In the genomic region with DNA sequence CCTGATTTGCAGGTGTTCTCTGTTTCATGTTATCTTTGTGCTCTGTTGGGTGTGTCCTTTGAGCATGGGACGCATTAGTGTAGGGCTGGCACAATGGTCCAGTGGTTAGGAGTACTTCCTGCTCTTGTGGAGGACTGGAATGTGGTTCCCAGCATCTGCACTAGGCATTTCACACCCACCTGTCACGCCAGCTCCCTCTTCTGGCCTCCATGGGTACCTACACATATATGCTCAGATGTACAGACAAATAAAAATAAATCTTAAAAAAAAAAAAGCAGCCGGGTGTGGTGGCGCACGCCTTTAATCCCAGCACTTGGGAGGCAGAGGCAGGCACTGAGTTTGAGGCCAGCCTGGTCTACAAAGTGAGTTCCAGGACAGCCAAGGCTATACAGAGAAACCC, we compare ENCODE assay signal across 31 mouse cellular contexts. TPM values are rescaled to one million over a fixed set of nuclear protein-coding genes. Genes with fewer than 3 reads are reported as not detected.
A peak's percentile ranks its signal among the peaks of the same experiment; 100 is the strongest.
DNase-seq lines count a peak whose midpoint lies in the region; TF ChIP-seq lines count a peak whose summit lies in the region.
"Had no signal": no experiment of that assay in that cellular context is flagged by ENCODE, and none has a peak within 500 bp of the region (broad histone marks: within the 10 kb centered on the region; RNA-seq: fewer than 3 reads in every experiment).

No protein-coding gene starts in this region.

- no peak overlapping the region for H3K9ac ChIP-seq in MEL (ENCODE audit: control insufficient read depth, low read depth, low read length, poor library complexity, severe bottlenecking)
- H3K9ac ChIP-seq: heart, embryonic 12.5 days; hindbrain, embryonic 15.5 days; kidney, embryonic 15.5 days; midbrain, embryonic 13.5 days; stomach, embryonic 15.5 days had no signal

- TF ChIP-seq CTCF in layer of hippocampus, adult 2 months (conservative IDR thresholded peaks at IDR 0.05): peak; percentile 21
- peak; percentile 37 for TF ChIP-seq CTCF in E14TG2a.4 (conservative IDR thresholded peaks at IDR 0.05; ENCODE audit: low read length)
- TF ChIP-seq CTCF in MEL (IDR thresholded peaks at IDR 0.05 in 2 of 3, conservative IDR thresholded peaks at IDR 0.05 in 1 of 3; ENCODE audit: control insufficient read depth in 1 of 3, insufficient read depth in 1 of 3, low read depth in 2 of 3, low read length in 3 of 3, poor library complexity in 1 of 3, severe bottlenecking in 1 of 3): peak in 2 of 3 experiments; percentile 28 to 35; a peak in 5 of 6 replicates

- H3K4me1 ChIP-seq in E14TG2a.4 (replicated peaks; ENCODE audit: low read depth, low read length) (no peaks in the 10 kb centered on the region), MEL (ENCODE audit: control insufficient read depth in 1 of 2, insufficient read depth in 2 of 2, low read length in 2 of 2) (no peaks in the 10 kb centered on the region)
- H3K4me1 ChIP-seq: heart, embryonic 12.5 days; hindbrain, embryonic 10.5 days; hindbrain, embryonic 15.5 days; kidney, embryonic 15.5 days; megakaryocyte, embryonic 14.5 days; midbrain, embryonic 13.5 days; stomach, embryonic 15.5 days had no signal

- intact Hi-C loops in heart, postnatal 36 days (cut with DNase I): no loop called here
- intact Hi-C loops in left cerebral cortex, postnatal 14 days (cut with DNase I): no loop called here

- H3K27me3 ChIP-seq in E14TG2a.4 (ENCODE audit: insufficient read depth, low read length) (no peaks in the 10 kb centered on the region), MEL (ENCODE audit: control insufficient read depth in 1 of 2, insufficient read depth in 2 of 2, low read length in 2 of 2) (peaks cover 0 to 4% of the 10 kb centered on the region in 2 experiments; a peak in 1 of 4 replicates)
- H3K27me3 ChIP-seq: heart, embryonic 12.5 days; hindbrain, embryonic 15.5 days; kidney, embryonic 15.5 days; midbrain, embryonic 13.5 days; stomach, embryonic 15.5 days had no signal

- peaks cover 5% of the 10 kb centered on the region; the same call in 1 of the 2 replicates for H3K9me3 ChIP-seq in E14TG2a.4 (ENCODE audit: low read length)
- H3K9me3 ChIP-seq in MEL (replicated peaks; ENCODE audit: insufficient read depth, low read length): no peaks in the 10 kb centered on the region
- H3K9me3 ChIP-seq: hindbrain, embryonic 15.5 days; stomach, embryonic 15.5 days had no signal

- no peaks in the 10 kb centered on the region for H3K79me2 ChIP-seq in MEL (ENCODE audit: control insufficient read depth, insufficient read depth, low read length, poor library complexity)

- no peak overlapping the region for H3K27ac ChIP-seq in layer of hippocampus, adult 2 months
- no peak overlapping the region for H3K27ac ChIP-seq in MEL (ENCODE audit: control insufficient read depth, low read depth, low read length)
- H3K27ac ChIP-seq: hindbrain, embryonic 10.5 days; hindbrain, embryonic 15.5 days; kidney, embryonic 15.5 days; midbrain, embryonic 13.5 days; stomach, embryonic 15.5 days had no signal

- TF ChIP-seq EP300 in MEL (IDR thresholded peaks at IDR 0.05; ENCODE audit: low read depth in 1 of 2, low read length in 2 of 2): no peak

- TF ChIP-seq POLR2A in MEL (IDR thresholded peaks at IDR 0.05; ENCODE audit: control insufficient read depth in 1 of 2, insufficient read depth in 1 of 2, low read depth in 1 of 2, low read length in 2 of 2, poor library complexity in 1 of 2): no peak

- DNase-seq in heart, adult 11 months: peak; percentile 80
- no peak for DNase-seq in heart, postnatal 36 days
- no peak for DNase-seq in layer of hippocampus, adult 2 months (ENCODE audit: low spot score in 2 of 2)
- no peak for DNase-seq in layer of hippocampus, postnatal 10 days (ENCODE audit: low spot score in 2 of 2)
- DNase-seq in MEL (ENCODE audit: low read depth, low spot score): peak; percentile 27
- DNase-seq in urinary bladder, postnatal 25 days (ENCODE audit: low spot score): no peak
- DNase-seq in left cerebral cortex, postnatal 14 days (ENCODE audit: low spot score in 2 of 2): no peak
- DNase-seq: adrenal gland, adult 2 months; adrenal gland, postnatal 36 days; cerebellum, adult 8-10 months; cerebellum, postnatal 36 days; gastrocnemius, postnatal 25 days; heart, adult 18-20 months; kidney, postnatal 36 days; layer of hippocampus, postnatal 36 days; liver; right cerebral cortex, postnatal 14 days; thymus, postnatal 25 days had no signal

- H3K4me3 ChIP-seq in layer of hippocampus, adult 2 months: no peak overlapping the region
- H3K4me3 ChIP-seq in E14TG2a.4 (replicated peaks; ENCODE audit: low read length): no peak overlapping the region
- H3K4me3 ChIP-seq in MEL (ENCODE audit: control insufficient read depth in 1 of 2, insufficient read depth in 1 of 2, low read depth in 2 of 2, low read length in 2 of 2): no peak overlapping the region
- H3K4me3 ChIP-seq: heart, embryonic 12.5 days; hindbrain, embryonic 10.5 days; hindbrain, embryonic 15.5 days; kidney, embryonic 15.5 days; megakaryocyte, embryonic 14.5 days; midbrain, embryonic 13.5 days; stomach, embryonic 15.5 days had no signal

- peak; percentile 28 for TF ChIP-seq RAD21 in MEL (IDR thresholded peaks at IDR 0.05; ENCODE audit: low read depth, low read length)

- H3K36me3 ChIP-seq in E14TG2a.4 (ENCODE audit: insufficient read depth, low read length) (no peaks in the 10 kb centered on the region), MEL (ENCODE audit: control insufficient read depth in 1 of 2, insufficient read depth in 2 of 2, low read length in 2 of 2) (no peaks in the 10 kb centered on the region)
- H3K36me3 ChIP-seq: hindbrain, embryonic 10.5 days; hindbrain, embryonic 15.5 days; kidney, embryonic 15.5 days; midbrain, embryonic 13.5 days; stomach, embryonic 15.5 days had no signal

TF ChIP-seq in MEL, 35 proteins besides CTCF, POLR2A, EP300 and RAD21:
- TF ChIP-seq MXI1 (IDR thresholded peaks at IDR 0.05; ENCODE audit: low read depth, low read length) (no peak), SMC3 (IDR thresholded peaks at IDR 0.05; ENCODE audit: low read depth, low read length) (0 out of 2 replicates have a peak, but pooled peaks have one; percentile 9)
TF ChIP-seq in MEL: peak in this region for 1.

RNA-seq across cellular contexts. Expression of a gene that starts 15.2 kb away (rescaled TPM):
- total RNA-seq in heart, postnatal 36 days (2021): 1 to 10 TPM; 1.3 to 1.7 TPM
- total RNA-seq in layer of hippocampus, adult 2 months (2021): 100 to 1,000 TPM; 159 to 177 TPM
- 100 to 1,000 TPM; 119 to 121 TPM for total RNA-seq in layer of hippocampus, postnatal 10 days (2021)
- not detected in 2 replicates for total RNA-seq in MEL (2012; rRNA removed)
- polyA plus RNA-seq in MEL (2012; ENCODE audit: insufficient read depth in 1 of 2, insufficient read length in 2 of 2, low read depth in 1 of 2, low replicate concordance in 2 of 2, missing spikeins in 1 of 2): not detected
- 100 to 1,000 TPM; 101 to 120 TPM for total RNA-seq in left cerebral cortex, postnatal 14 days (2021)
- total RNA-seq: gastrocnemius, adult 18-20 months; gastrocnemius, postnatal 25 days; monocyte, adult 5-6 weeks had no signal
- polyA plus RNA-seq: activated CD4-positive, CD25-positive, alpha-beta regulatory T cell, adult 4 months; CD4-positive, CD25-positive, alpha-beta regulatory T cell, adult 4 months; liver, embryonic 16.5 days had no signal

RNA-seq across cellular contexts. Expression of a gene that starts 30.5 kb away (rescaled TPM):
- 10 to 100 TPM; 45.6 to 50.5 TPM for total RNA-seq in heart, postnatal 36 days (2021)
- total RNA-seq in layer of hippocampus, adult 2 months (2021): 10 to 100 TPM; 21.4 to 24.2 TPM
- 10 to 100 TPM; 22.7 to 26.2 TPM for total RNA-seq in layer of hippocampus, postnatal 10 days (2021)
- 43.1 and 45.9 TPM in 2 replicates for total RNA-seq in MEL (2012; rRNA removed)
- 10 to 100 TPM in 1 of 2 experiments, not detected in 1; 81.4 TPM for polyA plus RNA-seq in MEL (2012; ENCODE audit: insufficient read depth in 1 of 2, insufficient read length in 2 of 2, low read depth in 1 of 2, low replicate concordance in 2 of 2, missing spikeins in 1 of 2)
- 10 to 100 TPM; 14.0 to 15.9 TPM for total RNA-seq in left cerebral cortex, postnatal 14 days (2021)

RNA-seq across cellular contexts. Expression of a gene that starts 44.5 kb away (rescaled TPM):
- total RNA-seq in heart, postnatal 36 days (2021): 10 to 100 TPM; 15.4 to 17.1 TPM
- 10 to 100 TPM; 21.2 to 22.0 TPM for total RNA-seq in layer of hippocampus, adult 2 months (2021)
- total RNA-seq in layer of hippocampus, postnatal 10 days (2021): 10 to 100 TPM; 21.4 to 21.5 TPM
- total RNA-seq in MEL (2012; rRNA removed): 13.6 and 17.3 TPM in 2 replicates
- 10 to 100 TPM in 1 of 2 experiments, not detected in 1; 16.6 TPM for polyA plus RNA-seq in MEL (2012; ENCODE audit: insufficient read depth in 1 of 2, insufficient read length in 2 of 2, low read depth in 1 of 2, low replicate concordance in 2 of 2, missing spikeins in 1 of 2)
- total RNA-seq in left cerebral cortex, postnatal 14 days (2021): 10 to 100 TPM; 18.8 to 20.5 TPM

Comparison
In these comparisons a context has a peak if more than half of its experiments do, and no peak if none do; other contexts are left out.
1. DNase-seq: peak in heart, adult 11 months (single experiment) and MEL (single experiment); none in heart, postnatal 36 days (0 of 2), layer of hippocampus, adult 2 months (0 of 2), layer of hippocampus, postnatal 10 days (0 of 2), urinary bladder, postnatal 25 days (single experiment) and left cerebral cortex, postnatal 14 days (0 of 2).
2. RNA of a gene that starts 15.2 kb away (total RNA-seq): 159 to 177 TPM in layer of hippocampus, adult 2 months, 119 to 121 TPM in layer of hippocampus, postnatal 10 days and 101 to 120 TPM in left cerebral cortex, postnatal 14 days; 1.3 to 1.7 TPM in heart, postnatal 36 days and not detected in MEL; every median in the first group is over 10 times any median in the second.
3. Peak in every context shown above with its lines, with median percentiles within 50 percentile points of each other: CTCF ChIP-seq.